Comparison of ENCODE assay signal across 7 mouse cellular contexts in the genomic region with DNA sequence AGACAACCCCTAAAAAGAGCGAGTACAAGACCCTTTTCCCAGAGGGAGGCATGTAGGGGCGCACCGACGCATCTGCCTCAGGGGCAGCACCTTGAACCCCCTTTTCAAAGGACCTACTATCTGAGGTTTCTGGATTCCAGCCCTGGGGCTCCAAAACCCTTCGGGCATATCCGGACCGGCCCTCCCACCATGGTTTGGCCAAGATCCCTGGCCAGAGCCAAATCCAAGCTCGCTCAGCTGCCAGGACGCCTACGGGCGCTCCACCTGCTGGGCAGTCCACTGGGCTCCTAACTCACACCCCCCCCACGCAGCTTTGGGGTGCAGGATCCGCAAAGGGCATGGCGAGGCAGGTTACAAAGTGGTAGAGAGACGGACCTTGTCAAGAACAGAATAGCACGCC. TPM values are rescaled to one million over a fixed set of nuclear protein-coding genes. Genes with fewer than 3 reads are reported as not detected.
A peak's percentile ranks its signal among the peaks of the same experiment; 100 is the strongest.
DNase-seq lines count a peak whose midpoint lies in the region; ATAC-seq and TF ChIP-seq lines count a peak whose summit lies in the region.

No protein-coding gene starts in this region.

- H3K27ac ChIP-seq in forebrain, embryonic 12.5 days = no peak overlapping the region
- no peak overlapping the region; the same call in 1 of the 2 replicates for H3K27ac ChIP-seq in hindbrain, embryonic 14.5 days
- H3K27ac ChIP-seq in limb, embryonic 15.5 days = no peak overlapping the region
- H3K27ac ChIP-seq in neural tube, embryonic 14.5 days (ENCODE audit: low read depth, low read length) = no peak overlapping the region

- H3K4me2 ChIP-seq in forebrain, embryonic 12.5 days = peak overlapping the region; percentile 95; the same call in 1 of the 2 replicates
- H3K4me2 ChIP-seq in hindbrain, embryonic 14.5 days (replicated peaks) = peak overlapping the region; percentile 89
- peak overlapping the region; percentile 93 for H3K4me2 ChIP-seq in limb, embryonic 15.5 days
- H3K4me2 ChIP-seq in neural tube, embryonic 14.5 days (ENCODE audit: low read depth, low read length) = peak overlapping the region; percentile 71

- 61% methylated on average over 16 of the region's 16 CpGs for WGBS in forebrain, embryonic 12.5 days
- WGBS in hindbrain, embryonic 14.5 days = 60% methylated on average over 16 of the region's 16 CpGs
- WGBS in limb, embryonic 15.5 days = 58% methylated on average over 16 of the region's 16 CpGs
- WGBS in neural tube, embryonic 14.5 days = 58% methylated on average over 16 of the region's 16 CpGs

- peaks cover 22% of the 10 kb centered on the region for H3K4me1 ChIP-seq in E14TG2a.4 (replicated peaks; ENCODE audit: low read depth, low read length)
- H3K4me1 ChIP-seq in forebrain, embryonic 12.5 days = peaks cover 28% of the 10 kb centered on the region
- peaks cover 7% of the 10 kb centered on the region for H3K4me1 ChIP-seq in hindbrain, embryonic 14.5 days (replicated peaks; ENCODE audit: control insufficient read depth, insufficient read depth, low read length)
- peaks cover 39% of the 10 kb centered on the region for H3K4me1 ChIP-seq in limb, embryonic 15.5 days
- H3K4me1 ChIP-seq in neural tube, embryonic 14.5 days (ENCODE audit: control insufficient read depth, insufficient read depth, low read length) = peaks cover 14% of the 10 kb centered on the region

- ATAC-seq in forebrain, embryonic 12.5 days (ENCODE audit: low FRiP score) = no peak
- ATAC-seq in hindbrain, embryonic 14.5 days (ENCODE audit: low FRiP score) = no peak
- ATAC-seq in limb, embryonic 15.5 days (ENCODE audit: insufficient number of reproducible peaks, low FRiP score, low TSS enrichment, low read depth) = no peak
- no peak for ATAC-seq in neural tube, embryonic 14.5 days (ENCODE audit: low read depth)
- no peak for ATAC-seq in monocyte, adult 5-6 weeks (replicated peaks; ENCODE audit: insufficient number of reproducible peaks, low FRiP score, low TSS enrichment, poor library complexity, severe bottlenecking)

- no peak for TF ChIP-seq CTCF in E14TG2a.4 (conservative IDR thresholded peaks at IDR 0.05; ENCODE audit: low read length)

- peaks cover 20% of the 10 kb centered on the region for H3K9me3 ChIP-seq in E14TG2a.4 (ENCODE audit: low read length)
- H3K9me3 ChIP-seq in forebrain, embryonic 12.5 days = no peaks in the 10 kb centered on the region
- H3K9me3 ChIP-seq in hindbrain, embryonic 14.5 days (ENCODE audit: control insufficient read depth, low read length) = no peaks in the 10 kb centered on the region
- H3K9me3 ChIP-seq in limb, embryonic 15.5 days = no peaks in the 10 kb centered on the region
- no peaks in the 10 kb centered on the region for H3K9me3 ChIP-seq in neural tube, embryonic 14.5 days (ENCODE audit: control insufficient read depth, low read length)

- H3K27me3 ChIP-seq in E14TG2a.4 (ENCODE audit: insufficient read depth, low read length) = peaks cover 53% of the 10 kb centered on the region
- peaks cover 50% of the 10 kb centered on the region for H3K27me3 ChIP-seq in forebrain, embryonic 12.5 days
- H3K27me3 ChIP-seq in hindbrain, embryonic 14.5 days (ENCODE audit: control insufficient read depth, insufficient read depth, low read length) = peaks cover 30% of the 10 kb centered on the region
- peaks cover 16% of the 10 kb centered on the region for H3K27me3 ChIP-seq in limb, embryonic 15.5 days
- peaks cover 9% of the 10 kb centered on the region; the same call in 1 of the 2 replicates for H3K27me3 ChIP-seq in neural tube, embryonic 14.5 days (ENCODE audit: control insufficient read depth, insufficient read depth, low read length)

- no peaks in the 10 kb centered on the region for H3K36me3 ChIP-seq in E14TG2a.4 (ENCODE audit: insufficient read depth, low read length)
- H3K36me3 ChIP-seq in forebrain, embryonic 12.5 days (replicated peaks) = no peaks in the 10 kb centered on the region
- H3K36me3 ChIP-seq in hindbrain, embryonic 14.5 days (replicated peaks; ENCODE audit: control insufficient read depth, insufficient read depth) = no peaks in the 10 kb centered on the region
- H3K36me3 ChIP-seq in limb, embryonic 15.5 days = no peaks in the 10 kb centered on the region
- H3K36me3 ChIP-seq in neural tube, embryonic 14.5 days (ENCODE audit: control insufficient read depth, insufficient read depth, low read length) = no peaks in the 10 kb centered on the region

- H3K9ac ChIP-seq in forebrain, embryonic 12.5 days = no peak overlapping the region
- H3K9ac ChIP-seq in hindbrain, embryonic 14.5 days = peak overlapping the region; percentile 52; the same call in 1 of the 2 replicates
- H3K9ac ChIP-seq in limb, embryonic 15.5 days = no peak overlapping the region
- H3K9ac ChIP-seq in neural tube, embryonic 14.5 days (replicated peaks; ENCODE audit: low read depth, low read length) = peak overlapping the region; percentile 48

- DNase-seq in adrenal gland, postnatal 14 days = peak; percentile 65
- no peak for DNase-seq in hindbrain, embryonic 14.5 days (ENCODE audit: low spot score)

- peak overlapping the region; percentile 81 for H3K4me3 ChIP-seq in E14TG2a.4 (replicated peaks; ENCODE audit: low read length)
- peak overlapping the region; percentile 48 for H3K4me3 ChIP-seq in forebrain, embryonic 12.5 days (replicated peaks)
- H3K4me3 ChIP-seq in hindbrain, embryonic 14.5 days (replicated peaks; ENCODE audit: low read length) = peak overlapping the region; percentile 41
- peak overlapping the region; percentile 51 for H3K4me3 ChIP-seq in limb, embryonic 15.5 days
- H3K4me3 ChIP-seq in neural tube, embryonic 14.5 days (ENCODE audit: low read depth, low read length) = peak overlapping the region; percentile 42

RNA-seq across cellular contexts. Expression of gene Afap1l2, which starts 0.7 kb away (rescaled TPM):
- total RNA-seq in adrenal gland, postnatal 14 days (2021) = 15.2 and 17.3 TPM in 2 replicates
- polyA plus RNA-seq in forebrain, embryonic 12.5 days (2016; fragmentation: Nextera tagmentation; extraction: Ambion mirVana) = 2.7 and 3.2 TPM in 2 replicates
- polyA plus RNA-seq in hindbrain, embryonic 14.5 days (2014; fragmentation: Nextera tagmentation; extraction: Ambion mirVana) = 13.7 and 16.2 TPM in 2 replicates
- 12.0 and 12.9 TPM in 2 replicates for polyA plus RNA-seq in limb, embryonic 15.5 days (2015; fragmentation: Nextera tagmentation; extraction: Ambion mirVana)
- polyA plus RNA-seq in neural tube, embryonic 14.5 days (2014; fragmentation: Nextera tagmentation; extraction: Ambion mirVana) = 8.2 and 14.9 TPM in 2 replicates
- total RNA-seq in monocyte, adult 5-6 weeks (2017) = not detected in 3 replicates

Comparison
In these comparisons a context has a peak if more than half of its experiments do, and no peak if none do; other contexts are left out.
1. H3K9ac ChIP-seq: peak in hindbrain, embryonic 14.5 days (single experiment) and neural tube, embryonic 14.5 days (single experiment); none in forebrain, embryonic 12.5 days (single experiment) and limb, embryonic 15.5 days (single experiment).
2. Peak in every context shown above with its lines, with median percentiles within 50 percentile points of each other: H3K4me3 ChIP-seq and H3K4me2 ChIP-seq.